34 mouse cellular contexts compared by ENCODE assay signal in genomic region chr13:99250806-99251205, GRCm38 (mm10).
"Had no signal": no experiment of that assay in that cellular context is flagged by ENCODE, and none has a peak within 500 bp of the region (broad histone marks: within the 10 kb centered on the region; RNA-seq: fewer than 3 reads in every experiment).

No protein-coding gene starts in this region.

- H3K36me3 ChIP-seq: heart, embryonic 12.5 days; heart, embryonic 13.5 days; heart, embryonic 15.5 days; hindbrain, embryonic 10.5 days; hindbrain, embryonic 12.5 days; hindbrain, embryonic 13.5 days; hindbrain, embryonic 15.5 days; intestine, embryonic 15.5 days; kidney, embryonic 15.5 days had no signal

- H3K4me3 ChIP-seq: heart, embryonic 12.5 days; heart, embryonic 13.5 days; heart, embryonic 15.5 days; hindbrain, embryonic 10.5 days; hindbrain, embryonic 12.5 days; hindbrain, embryonic 13.5 days; hindbrain, embryonic 15.5 days; intestine, embryonic 15.5 days; kidney, embryonic 15.5 days; layer of hippocampus, adult 2 months; left cerebral cortex, adult 2 months had no signal

- H3K9me3 ChIP-seq: heart, embryonic 15.5 days; hindbrain, embryonic 15.5 days; intestine, embryonic 15.5 days; kidney, embryonic 15.5 days had no signal

- H3K9ac ChIP-seq: heart, embryonic 12.5 days; heart, embryonic 13.5 days; heart, embryonic 15.5 days; hindbrain, embryonic 12.5 days; hindbrain, embryonic 13.5 days; hindbrain, embryonic 14.5 days; hindbrain, embryonic 15.5 days; intestine, embryonic 15.5 days; kidney, embryonic 15.5 days had no signal

- H3K27me3 ChIP-seq: heart, embryonic 12.5 days; heart, embryonic 13.5 days; heart, embryonic 15.5 days; hindbrain, embryonic 12.5 days; hindbrain, embryonic 13.5 days; hindbrain, embryonic 15.5 days; intestine, embryonic 15.5 days; kidney, embryonic 15.5 days had no signal

- H3K4me2 ChIP-seq: heart, embryonic 11.5 days; heart, embryonic 12.5 days; heart, embryonic 13.5 days; heart, embryonic 15.5 days; hindbrain, embryonic 12.5 days; hindbrain, embryonic 13.5 days; hindbrain, embryonic 14.5 days; hindbrain, embryonic 15.5 days; intestine, embryonic 15.5 days; kidney, embryonic 15.5 days had no signal

- H3K27ac ChIP-seq: heart, embryonic 13.5 days; heart, embryonic 15.5 days; hindbrain, embryonic 10.5 days; hindbrain, embryonic 12.5 days; hindbrain, embryonic 13.5 days; hindbrain, embryonic 14.5 days; hindbrain, embryonic 15.5 days; hindbrain, postnatal 0 days; intestine, embryonic 15.5 days; kidney, embryonic 15.5 days; kidney, postnatal 0 days; layer of hippocampus, adult 2 months; left cerebral cortex, adult 2 months had no signal

- ATAC-seq: hindbrain, embryonic 16.5 days; hindbrain, postnatal 0 days; inflammation-experienced regulatory T-cells, adult 6 months; intestine, embryonic 15.5 days; intestine, embryonic 16.5 days; intestine, postnatal 0 days had no signal

- DNase-seq: heart, postnatal 14 days; heart, postnatal 36 days; heart, postnatal 4 days; kidney, adult 11 months; kidney, adult 18-20 months; kidney, adult 2 months; kidney, adult 8-10 months; kidney, adult 9 months; kidney, postnatal 10 days; kidney, postnatal 14 days; kidney, postnatal 25 days; kidney, postnatal 36 days; kidney, postnatal 4 days; layer of hippocampus, adult 9-11 months; layer of hippocampus, postnatal 36 days had no signal

- H3K4me1 ChIP-seq: heart, embryonic 12.5 days; heart, embryonic 13.5 days; heart, embryonic 15.5 days; hindbrain, embryonic 12.5 days; hindbrain, embryonic 13.5 days; hindbrain, embryonic 15.5 days; intestine, embryonic 15.5 days had no signal
